Mouse (Mus musculus): ENCODE data around the gene Smc4. TPM values are rescaled to one million over a fixed set of nuclear protein-coding genes. Genes with fewer than 3 reads are reported as not detected.
A peak's percentile ranks its signal among the peaks of the same experiment; 100 is the strongest.

Smc4 gene
- total RNA-seq, 2 experiments from 2014 or later = 3.9 to 4.1 TPM

Small RNAs within 50 kb of the gene (microRNA-seq; reads per million reads assigned to microRNA genes)
- gene Mir15b = 566 reads per million, percentile 76 among the genes with 10 or more reads in this experiment
- 276 reads per million, percentile 69 among the genes with 10 or more reads in this experiment for gene Mir16-2

Other genes starting within 250 kb of the Smc4 start
- gene 1110032F04Rik, start 135.2 kb upstream of the Smc4 start, total RNA-seq (2021) = not detected
- 1 to 10 TPM; 3.3 to 5.0 TPM for gene Ift80, start 168 bp upstream of the Smc4 start, total RNA-seq (2021)
- under 1 TPM; 0.39 to 0.50 TPM for gene Trim59, start 40.0 kb downstream of the Smc4 start, total RNA-seq (2021)
- gene Kpna4, start 122.4 kb downstream of the Smc4 start, total RNA-seq (2021) = 100 to 1,000 TPM; 122 to 133 TPM
- gene Arl14, start 217.7 kb downstream of the Smc4 start, total RNA-seq (2021) = not detected